Comparison of ENCODE assay signal across 9 mouse cellular contexts in genomic region chr14:72371702-72372277, GRCm38 (mm10).
DNase-seq lines count a peak whose midpoint lies in the region; ATAC-seq and TF ChIP-seq lines count a peak whose summit lies in the region.
"Had no signal": no experiment of that assay in that cellular context is flagged by ENCODE, and none has a peak within 500 bp of the region (broad histone marks: within the 10 kb centered on the region; RNA-seq: fewer than 3 reads in every experiment).

No protein-coding gene starts in this region.

- peak; percentile 77 for DNase-seq in R1 (ENCODE audit: low read depth, low spot score)
- peak; percentile 56 for DNase-seq in cerebellum, adult 9-10 months
- peak; percentile 61 to 83 for DNase-seq in frontal cortex, postnatal 14 days (ENCODE audit: low spot score in 2 of 2)
- DNase-seq in hindbrain, postnatal 0 days (ENCODE audit: low spot score) = peak; percentile 93
- DNase-seq in left cerebral cortex, adult 18-20 months (ENCODE audit: low spot score in 2 of 2) = peak; percentile 84 to 91
- peak; percentile 61 for DNase-seq in right cerebral cortex, postnatal 36 days (ENCODE audit: low spot score in 2 of 2)

- no peaks in the 10 kb centered on the region for H3K9me3 ChIP-seq in hindbrain, postnatal 0 days (ENCODE audit: low read length)
- H3K9me3 ChIP-seq: liver, embryonic 15.5 days had no signal

- no peaks in the 10 kb centered on the region for H3K36me3 ChIP-seq in hindbrain, postnatal 0 days (ENCODE audit: insufficient read depth, low read length)
- H3K36me3 ChIP-seq: liver, embryonic 15.5 days had no signal

- 0 out of 2 replicates have a peak overlapping the region, but pooled peaks have one; percentile 24 for H3K4me2 ChIP-seq in hindbrain, postnatal 0 days (ENCODE audit: low read depth, low read length)
- H3K4me2 ChIP-seq: liver, embryonic 15.5 days had no signal

- H3K27me3 ChIP-seq in hindbrain, postnatal 0 days (ENCODE audit: insufficient read depth, low read length) = no peaks in the 10 kb centered on the region
- H3K27me3 ChIP-seq: liver, embryonic 15.5 days had no signal

- ATAC-seq in hindbrain, postnatal 0 days = peak; percentile 85
- peak; percentile 91 for ATAC-seq in megakaryocyte progenitor cell, adult 5-6 weeks (replicated peaks; ENCODE audit: poor library complexity)
- no peak for ATAC-seq in erythroid progenitor cell, adult 5-6 weeks (replicated peaks; ENCODE audit: low FRiP score, poor library complexity, severe bottlenecking)

- no peaks in the 10 kb centered on the region for H3K4me1 ChIP-seq in hindbrain, postnatal 0 days (ENCODE audit: insufficient read depth, low read length)
- H3K4me1 ChIP-seq: liver, embryonic 15.5 days had no signal

- H3K9ac ChIP-seq in hindbrain, postnatal 0 days (replicated peaks; ENCODE audit: low read length) = no peak overlapping the region
- H3K9ac ChIP-seq: liver, embryonic 15.5 days had no signal

- no peak overlapping the region for H3K4me3 ChIP-seq in hindbrain, postnatal 0 days (ENCODE audit: low read length)
- H3K4me3 ChIP-seq: liver, embryonic 15.5 days had no signal

- no peak overlapping the region for H3K27ac ChIP-seq in hindbrain, postnatal 0 days
- H3K27ac ChIP-seq: liver, embryonic 15.5 days had no signal

- WGBS in hindbrain, postnatal 0 days = 7% methylated on average over 10 of the region's 10 CpGs

- peak; percentile 99 for TF ChIP-seq CTCF in hindbrain, postnatal 0 days (IDR thresholded peaks at IDR 0.05; ENCODE audit: low read depth)
